Mouse (Mus musculus) embryonic stem cell, embryonic (primary cell): ENCODE measurements around the gene Lancl2.

Source experiments
- CTCF ChIA-PET, 4 experiments: fragments of 300-600 bp in 2 of 4; fragments of 350-600 bp in 2 of 4; sonication (Branson Sonifier 250); formaldehyde crosslinking; loops; one replicate each; lab custom pipeline; 2022; ENCODE audit warnings: inconsistent platforms in 2 of 4; lab: Charles Lee
- POLR2A ChIA-PET, 4 experiments: fragments of 300-600 bp in 2 of 4; fragments of 350-600 bp in 2 of 4; sonication (Branson Sonifier 250); formaldehyde crosslinking; loops; one replicate each; lab custom pipeline; 2022; ENCODE audit warnings: antibody characterized with exemption in 4 of 4, inconsistent platforms in 1 of 4; lab: Charles Lee

Gene Lancl2

GRCm38 (mm10) chr6:57702376-57702742 lies at the start of gene Lancl2:
Gene Lancl2 (plus strand): TSS chr6:57702540.
- ChIA-PET CTCF (interaction anchor here in 1 of 4 experiments (1.8 kb wide), 1 partner anchor 11 kb away, joined by 4 read pairs; the partner anchor contains the start of gene Pyurf), POLR2A (interaction anchor here (0.6 to 2.8 kb wide), 13 partner anchors 10 to 1130 kb away, joined by 3 to 51 read pairs (median 3); partner anchors contain the start of genes Pyurf (in 4 of the 4), Fkbp9 (in 1 of the 4), Ppm1k (in 1 of the 4) and Vopp1 (in 1 of the 4))

- POLR2A ChIA-PET, result no interaction called here
- CTCF ChIA-PET, result no interaction called here
Observed at GRCm38 (mm10) chr6:57661295-57661694, 41.0 kb upstream of the Lancl2 start.

GRCm38 (mm10) chr6:57684156-57684555 lies 18.2 kb upstream of the Lancl2 start:
- ChIA-PET CTCF (no interaction called here), POLR2A (no interaction called here)

- POLR2A ChIA-PET, result interaction anchor here (0.6 to 2.6 kb wide), 18 partner anchors 8 to 976 kb away, joined by 3 to 51 read pairs (median 4); partner anchors contain the start of genes Lancl2 (in 4 of the 4) and Vopp1 (in 1 of the 4)
Observed at GRCm38 (mm10) chr6:57691467-57692261, 10.7 kb upstream of the Lancl2 start, which contains the start of gene Pyurf. Gene Pyurf (minus strand): TSS chr6:57692078.

GRCm38 (mm10) chr6:57693116-57693515 lies 9.2 kb upstream of the Lancl2 start:
- POLR2A ChIA-PET, result interaction anchor here in 3 of 4 experiments (1.9 to 2.6 kb wide), 3 partner anchors 9 to 10 kb away, joined by 6 to 51 read pairs (median 21); partner anchors contain the start of gene Lancl2 (in 3 of the 3)
- CTCF ChIA-PET, result no interaction called here

More at GRCm38 (mm10) chr6:57691467-57692261, 10.7 kb upstream of the Lancl2 start, which contains the start of gene Pyurf:
- CTCF ChIA-PET, result interaction anchor here in 2 of 4 experiments (0.6 to 0.9 kb wide), 3 partner anchors 11 to 286 kb away, joined by 4 to 10 read pairs (median 6); partner anchors contain the start of gene Lancl2 (in 1 of the 2)

GRCm38 (mm10) chr6:57701686-57702085 lies 654 bp upstream of the Lancl2 start:
- CTCF ChIA-PET, result no interaction called here
- POLR2A ChIA-PET, result interaction anchor here in 3 of 4 experiments (1.0 to 2.8 kb wide), 5 partner anchors 9 to 938 kb away, joined by 3 to 51 read pairs (median 20); partner anchors contain the start of gene Pyurf (in 3 of the 3)

GRCm38 (mm10) chr6:57702743-57703499 lies 581 bp downstream of the Lancl2 start:
- POLR2A ChIA-PET, result interaction anchor here (0.6 to 2.8 kb wide), 16 partner anchors 11 to 1490 kb away, joined by 3 to 51 read pairs (median 4); partner anchors contain the start of genes Pyurf (in 4 of the 4), Fkbp9 (in 1 of the 4), Ppm1k (in 1 of the 4) and Vopp1 (in 1 of the 4)
- CTCF ChIA-PET, result interaction anchor here in 1 of 4 experiments (1.8 kb wide), 1 partner anchor 11 kb away, joined by 4 read pairs; the partner anchor contains the start of gene Pyurf

- ChIA-PET POLR2A (interaction anchor here (0.6 to 2.8 kb wide), 9 partner anchors 10 to 1489 kb away, joined by 3 to 51 read pairs (median 4); partner anchors contain the start of genes Pyurf (in 3 of the 4), Ppm1k (in 1 of the 4) and Vopp1 (in 1 of the 4)), CTCF (interaction anchor here in 1 of 4 experiments (1.8 kb wide), 1 partner anchor 12 kb away, joined by 4 read pairs; the partner anchor contains the start of gene Pyurf)
Observed at GRCm38 (mm10) chr6:57703703-57704102, 1.4 kb downstream of the Lancl2 start.

GRCm38 (mm10) chr6:57706721-57707120 lies 4.4 kb downstream of the Lancl2 start:
- POLR2A ChIA-PET, result no interaction called here

GRCm38 (mm10) chr6:57711726-57712125 lies 9.4 kb downstream of the Lancl2 start:
- POLR2A ChIA-PET, result no interaction called here

More at GRCm38 (mm10) chr6:57706721-57707120, 4.4 kb downstream of the Lancl2 start:
- CTCF ChIA-PET, result no interaction called here

GRCm38 (mm10) chr6:57721347-57721746 lies 19.0 kb downstream of the Lancl2 start:
- POLR2A ChIA-PET, result interaction anchor here in 1 of 4 experiments (0.5 kb wide), 1 partner anchor 1581 kb away, joined by 3 read pairs; no protein-coding TSS in a partner anchor
- CTCF ChIA-PET, result no interaction called here

More at GRCm38 (mm10) chr6:57711726-57712125, 9.4 kb downstream of the Lancl2 start:
- CTCF ChIA-PET, result no interaction called here

GRCm38 (mm10) chr6:57742749-57743148 lies 40.4 kb downstream of the Lancl2 start:
- ChIA-PET CTCF (interaction anchor here in 3 of 4 experiments (0.6 to 1.4 kb wide), 3 partner anchors 13 to 258 kb away, joined by 3 to 10 read pairs (median 4); no protein-coding TSS in a partner anchor), POLR2A (no interaction called here)

- ChIA-PET POLR2A (interaction anchor here in 1 of 4 experiments (0.6 kb wide), 1 partner anchor 14 kb away, joined by 3 read pairs; no protein-coding TSS in a partner anchor), CTCF (interaction anchor here in 2 of 4 experiments (0.5 to 1.4 kb wide), 2 partner anchors 51 to 116 kb away, joined by 4 to 10 read pairs; partner anchors contain the start of gene Pyurf (in 1 of the 2))
Observed at GRCm38 (mm10) chr6:57743333-57743732, 41.0 kb downstream of the Lancl2 start.

GRCm38 (mm10) chr6:57744123-57744522 lies 41.8 kb downstream of the Lancl2 start:
- POLR2A ChIA-PET, result no interaction called here
- CTCF ChIA-PET, result interaction anchor here in 2 of 4 experiments (0.5 to 1.4 kb wide), 2 partner anchors 52 to 115 kb away, joined by 4 to 10 read pairs; partner anchors contain the start of gene Pyurf (in 1 of the 2)

GRCm38 (mm10) chr6:57744974-57745747 lies 42.8 kb downstream of the Lancl2 start:
- POLR2A ChIA-PET, result interaction anchor here in 1 of 4 experiments (0.5 to 0.8 kb wide), 2 partner anchors 25 to 49 kb away, joined by 3 read pairs; no protein-coding TSS in a partner anchor

GRCm38 (mm10) chr6:57745748-57746129 lies 43.4 kb downstream of the Lancl2 start:
- ChIA-PET POLR2A (interaction anchor here in 1 of 4 experiments (0.8 kb wide), 1 partner anchor 49 kb away, joined by 3 read pairs; no protein-coding TSS in a partner anchor), CTCF (no interaction called here)

More at GRCm38 (mm10) chr6:57744974-57745747, 42.8 kb downstream of the Lancl2 start:
- CTCF ChIA-PET, result no interaction called here
